Mouse (Mus musculus): ENCODE measurements at regions not wholly inside any gene's neighbourhood (a gene's known extent, or its start where the extent isn't known, plus 50 kb on each side); places are given as distances from the start of the nearest gene placed in this dataset.

DNA sequence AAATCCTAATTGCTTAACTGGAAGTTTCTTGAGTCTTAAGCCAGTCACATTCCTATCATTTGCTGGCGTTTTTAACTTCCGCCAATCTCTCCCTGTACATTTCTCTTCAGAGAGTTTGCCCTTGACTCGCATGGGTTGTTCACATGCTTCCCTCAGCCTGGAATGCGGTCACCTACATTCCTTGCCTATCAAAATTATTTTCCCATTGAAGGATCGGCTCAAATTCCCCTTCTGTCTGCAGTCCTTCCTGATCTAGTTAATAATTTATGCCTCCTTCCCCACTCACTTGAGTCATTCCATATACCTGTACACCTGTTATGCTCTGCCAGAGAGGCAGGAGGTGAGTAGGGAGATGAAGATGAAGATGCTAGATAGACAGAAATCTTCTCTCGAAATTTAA, 268.9 kb downstream of the Fam49a start:
- Histone ChIP-seq H3K4me1 (ENCODE audit: control insufficient read depth, insufficient read depth, low read length) (no peaks in the 10 kb centered on the region), H3K27ac (replicated peaks; ENCODE audit: low read depth, low read length) (no peak overlapping the region), H3K4me2 (ENCODE audit: low read depth, low read length) (no peak overlapping the region), H3K27me3 (ENCODE audit: control insufficient read depth, insufficient read depth, low read length) (no peaks in the 10 kb centered on the region), H3K9ac (replicated peaks; ENCODE audit: low read length) (no peak overlapping the region), H3K36me3 (replicated peaks; ENCODE audit: control insufficient read depth, insufficient read depth, low read depth, low read length) (no peaks in the 10 kb centered on the region), H3K9me3 (replicated peaks; ENCODE audit: control insufficient read depth, low read length) (no peaks in the 10 kb centered on the region), H3K4me3 (ENCODE audit: low read depth, low read length) (no peak overlapping the region)
- WGBS, result 66% methylated on average over 6 of the region's 6 CpGs
- ATAC-seq (replicated peaks; ENCODE audit: insufficient number of reproducible peaks, low FRiP score, low TSS enrichment, low read depth) (no peak), DNase-seq (ENCODE audit: low spot score) (no peak)

DNA sequence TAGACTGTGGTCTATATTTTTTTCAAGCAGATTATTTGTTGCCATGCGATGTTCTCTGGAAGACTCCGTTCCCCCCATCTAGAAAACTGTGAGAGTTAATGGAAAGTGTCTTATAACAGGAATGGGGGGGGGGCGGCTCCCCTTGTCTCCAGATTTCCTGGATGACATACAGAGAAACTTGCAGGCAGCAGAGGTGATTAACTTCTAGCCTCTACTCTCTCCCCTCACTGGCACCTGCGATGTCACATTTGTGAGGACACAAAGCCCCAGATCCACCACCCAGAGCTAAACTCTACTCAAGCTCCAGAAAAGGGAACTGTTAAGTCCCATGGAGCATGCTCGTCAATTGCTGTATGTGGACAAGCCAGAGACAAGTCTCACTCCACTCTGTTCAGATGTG, 267.6 kb downstream of the Fam49a start:
- 90% methylated on average over 5 of the region's 5 CpGs for WGBS
- H3K4me1 ChIP-seq (ENCODE audit: control insufficient read depth, insufficient read depth, low read length), result no peaks in the 10 kb centered on the region
- H3K4me3 ChIP-seq (ENCODE audit: low read depth, low read length), result no peak overlapping the region
- no peak overlapping the region for H3K27ac ChIP-seq (replicated peaks; ENCODE audit: low read depth, low read length)
- H3K9me3 ChIP-seq (replicated peaks; ENCODE audit: control insufficient read depth, low read length), result no peaks in the 10 kb centered on the region
- H3K9ac ChIP-seq (replicated peaks; ENCODE audit: low read length), result no peak overlapping the region
- H3K36me3 ChIP-seq (replicated peaks; ENCODE audit: control insufficient read depth, insufficient read depth, low read depth, low read length), result no peaks in the 10 kb centered on the region
- H3K4me2 ChIP-seq (ENCODE audit: low read depth, low read length), result no peak overlapping the region
- no peak for DNase-seq (ENCODE audit: low spot score)
- ATAC-seq (replicated peaks; ENCODE audit: insufficient number of reproducible peaks, low FRiP score, low TSS enrichment, low read depth), result no peak
- H3K27me3 ChIP-seq (ENCODE audit: control insufficient read depth, insufficient read depth, low read length), result no peaks in the 10 kb centered on the region

- Histone ChIP-seq H3K27me3 (ENCODE audit: control insufficient read depth, insufficient read depth, low read length) (no peaks in the 10 kb centered on the region), H3K36me3 (replicated peaks; ENCODE audit: control insufficient read depth, insufficient read depth, low read depth, low read length) (no peaks in the 10 kb centered on the region), H3K9me3 (replicated peaks; ENCODE audit: control insufficient read depth, low read length) (no peaks in the 10 kb centered on the region), H3K4me2 (ENCODE audit: low read depth, low read length) (no peak overlapping the region), H3K27ac (replicated peaks; ENCODE audit: low read depth, low read length) (no peak overlapping the region), H3K4me3 (ENCODE audit: low read depth, low read length) (no peak overlapping the region), H3K4me1 (ENCODE audit: control insufficient read depth, insufficient read depth, low read length) (no peaks in the 10 kb centered on the region), H3K9ac (replicated peaks; ENCODE audit: low read length) (no peak overlapping the region)
- ATAC-seq (replicated peaks; ENCODE audit: insufficient number of reproducible peaks, low FRiP score, low TSS enrichment, low read depth) (no peak), DNase-seq (ENCODE audit: low spot score) (no peak)
- WGBS, result 55% methylated on average over 3 of the region's 3 CpGs
These were observed 266.6 kb downstream of the Fam49a start for GRCm38 (mm10) chr12:12528478-12528981.

DNA sequence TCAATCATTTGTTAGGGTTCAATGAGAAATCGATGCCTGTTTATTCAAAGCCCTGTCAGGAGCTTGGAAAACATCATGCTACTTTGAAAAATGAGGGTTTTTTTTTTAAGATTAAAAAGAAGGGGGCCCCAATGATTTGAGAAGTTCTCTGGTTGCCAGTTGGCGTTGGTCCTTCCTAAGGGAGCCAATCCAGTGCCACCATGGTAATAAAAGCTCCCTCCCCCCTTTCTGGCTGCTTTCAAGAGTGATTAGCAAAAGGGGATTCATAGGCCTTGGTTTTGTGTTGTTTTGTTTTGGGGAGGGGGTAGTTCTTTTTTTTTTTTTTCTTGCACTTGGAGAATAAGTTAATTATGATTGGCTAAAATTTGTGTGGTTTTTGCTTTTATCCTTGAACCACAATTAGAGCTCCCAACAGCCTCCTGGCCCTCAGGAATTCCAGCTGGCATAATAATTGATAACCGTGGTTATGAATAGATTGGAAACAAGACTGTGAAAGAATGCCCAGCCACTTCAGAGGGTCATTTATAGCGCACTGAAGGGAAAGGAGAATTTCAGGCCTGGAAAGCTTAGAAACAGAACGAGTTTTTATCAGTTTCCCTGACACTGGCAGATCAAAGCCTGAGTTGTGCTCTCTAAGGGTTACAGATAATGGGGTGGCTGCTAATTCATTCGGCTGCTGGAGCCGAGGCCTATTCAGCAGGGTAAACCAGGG, 266.0 kb downstream of the Fam49a start:
- no peaks in the 10 kb centered on the region for H3K36me3 ChIP-seq (replicated peaks; ENCODE audit: control insufficient read depth, insufficient read depth, low read depth, low read length)
- no peak overlapping the region for H3K27ac ChIP-seq (replicated peaks; ENCODE audit: low read depth, low read length)
- no peak overlapping the region for H3K9ac ChIP-seq (replicated peaks; ENCODE audit: low read length)
- no peaks in the 10 kb centered on the region for H3K4me1 ChIP-seq (ENCODE audit: control insufficient read depth, insufficient read depth, low read length)
- H3K4me3 ChIP-seq (ENCODE audit: low read depth, low read length), result no peak overlapping the region
- 41% methylated on average over 7 of the region's 7 CpGs for WGBS
- H3K4me2 ChIP-seq (ENCODE audit: low read depth, low read length), result no peak overlapping the region
- no peaks in the 10 kb centered on the region for H3K27me3 ChIP-seq (ENCODE audit: control insufficient read depth, insufficient read depth, low read length)
- ATAC-seq (replicated peaks; ENCODE audit: insufficient number of reproducible peaks, low FRiP score, low TSS enrichment, low read depth) (no peak), DNase-seq (ENCODE audit: low spot score) (peak; percentile 43)
- H3K9me3 ChIP-seq (replicated peaks; ENCODE audit: control insufficient read depth, low read length), result no peaks in the 10 kb centered on the region

DNA sequence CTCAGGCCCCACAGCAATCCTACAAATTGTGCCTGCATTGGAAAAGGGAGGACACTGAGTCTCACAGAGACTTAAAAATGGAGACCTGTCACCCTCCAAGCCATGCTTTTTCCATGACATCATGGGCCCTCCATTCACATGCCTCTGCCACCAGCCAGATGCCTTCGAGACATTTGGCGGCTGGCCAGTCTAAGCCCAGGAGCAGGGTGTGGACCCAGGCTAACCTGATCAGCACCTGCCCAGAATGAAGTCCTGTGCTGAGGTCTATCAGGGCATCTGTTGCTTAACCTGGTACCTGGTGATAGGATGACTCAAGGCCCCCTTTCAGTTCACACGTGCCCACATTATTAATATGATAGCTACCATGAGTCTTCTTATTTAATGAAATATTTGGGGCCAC, 265.4 kb downstream of the Fam49a start:
- DNase-seq (ENCODE audit: low spot score) (no peak), ATAC-seq (replicated peaks; ENCODE audit: insufficient number of reproducible peaks, low FRiP score, low TSS enrichment, low read depth) (peak; percentile 62; the same call in 1 of the 2 replicates)
- Histone ChIP-seq H3K27me3 (ENCODE audit: control insufficient read depth, insufficient read depth, low read length) (no peaks in the 10 kb centered on the region), H3K9me3 (replicated peaks; ENCODE audit: control insufficient read depth, low read length) (no peaks in the 10 kb centered on the region), H3K27ac (replicated peaks; ENCODE audit: low read depth, low read length) (no peak overlapping the region), H3K4me1 (ENCODE audit: control insufficient read depth, insufficient read depth, low read length) (no peaks in the 10 kb centered on the region), H3K4me2 (ENCODE audit: low read depth, low read length) (no peak overlapping the region), H3K4me3 (ENCODE audit: low read depth, low read length) (no peak overlapping the region), H3K36me3 (replicated peaks; ENCODE audit: control insufficient read depth, insufficient read depth, low read depth, low read length) (no peaks in the 10 kb centered on the region), H3K9ac (replicated peaks; ENCODE audit: low read length) (no peak overlapping the region)
- WGBS, result 86% methylated on average over 3 of the region's 3 CpGs

GRCm38 (mm10) chr12:12520311-12520852, 258.4 kb downstream of the Fam49a start:
- H3K9ac ChIP-seq (replicated peaks; ENCODE audit: low read length), result no peak overlapping the region
- H3K4me1 ChIP-seq (ENCODE audit: control insufficient read depth, insufficient read depth, low read length), result no peaks in the 10 kb centered on the region
- H3K27ac ChIP-seq (replicated peaks; ENCODE audit: low read depth, low read length), result no peak overlapping the region
- H3K36me3 ChIP-seq (replicated peaks; ENCODE audit: control insufficient read depth, insufficient read depth, low read depth, low read length), result no peaks in the 10 kb centered on the region
- no peak for ATAC-seq (replicated peaks; ENCODE audit: insufficient number of reproducible peaks, low FRiP score, low TSS enrichment, low read depth)
- no peak overlapping the region for H3K4me2 ChIP-seq (ENCODE audit: low read depth, low read length)
- no peaks in the 10 kb centered on the region for H3K9me3 ChIP-seq (replicated peaks; ENCODE audit: control insufficient read depth, low read length)
- WGBS, result 92% methylated on average over 8 of the region's 8 CpGs
- DNase-seq (ENCODE audit: low spot score), result no peak
- H3K4me3 ChIP-seq (ENCODE audit: low read depth, low read length), result no peak overlapping the region
- H3K27me3 ChIP-seq (ENCODE audit: control insufficient read depth, insufficient read depth, low read length), result no peaks in the 10 kb centered on the region

DNA sequence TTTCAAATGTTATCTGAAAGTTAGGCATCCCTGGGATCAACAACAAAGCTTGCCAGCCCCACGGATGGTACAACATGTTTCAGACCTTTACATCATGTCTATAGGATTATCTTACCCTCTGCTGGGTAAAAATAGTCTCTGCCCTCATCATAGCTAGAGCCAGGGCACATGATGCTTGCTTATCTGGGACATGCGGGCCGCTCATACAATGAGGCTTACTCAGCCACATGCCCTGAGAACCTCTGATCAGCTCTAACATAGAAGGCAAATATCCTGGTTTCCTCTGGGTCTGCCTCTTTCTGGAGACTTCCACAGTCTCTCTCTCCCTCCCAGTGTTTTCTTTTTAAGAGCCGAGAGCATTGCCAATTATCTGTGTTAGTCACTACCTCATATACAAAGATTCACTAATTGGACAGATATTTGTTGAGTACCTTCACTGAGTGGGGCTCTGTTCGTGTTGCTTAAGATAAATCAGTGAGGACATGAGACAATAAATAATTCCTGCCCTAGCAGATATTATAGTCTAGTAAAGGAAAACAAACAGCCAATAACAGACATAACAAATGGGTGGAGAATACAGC, 256.6 kb downstream of the Fam49a start:
- Histone ChIP-seq H3K27me3 (ENCODE audit: control insufficient read depth, insufficient read depth, low read length) (no peaks in the 10 kb centered on the region), H3K9me3 (replicated peaks; ENCODE audit: control insufficient read depth, low read length) (no peaks in the 10 kb centered on the region), H3K27ac (replicated peaks; ENCODE audit: low read depth, low read length) (no peak overlapping the region), H3K9ac (replicated peaks; ENCODE audit: low read length) (no peak overlapping the region), H3K4me2 (ENCODE audit: low read depth, low read length) (no peak overlapping the region), H3K4me1 (ENCODE audit: control insufficient read depth, insufficient read depth, low read length) (no peaks in the 10 kb centered on the region), H3K4me3 (ENCODE audit: low read depth, low read length) (no peak overlapping the region), H3K36me3 (replicated peaks; ENCODE audit: control insufficient read depth, insufficient read depth, low read depth, low read length) (no peaks in the 10 kb centered on the region)
- WGBS, result 74% methylated on average over 5 of the region's 5 CpGs
- ATAC-seq (replicated peaks; ENCODE audit: insufficient number of reproducible peaks, low FRiP score, low TSS enrichment, low read depth) (no peak), DNase-seq (ENCODE audit: low spot score) (no peak)

DNA sequence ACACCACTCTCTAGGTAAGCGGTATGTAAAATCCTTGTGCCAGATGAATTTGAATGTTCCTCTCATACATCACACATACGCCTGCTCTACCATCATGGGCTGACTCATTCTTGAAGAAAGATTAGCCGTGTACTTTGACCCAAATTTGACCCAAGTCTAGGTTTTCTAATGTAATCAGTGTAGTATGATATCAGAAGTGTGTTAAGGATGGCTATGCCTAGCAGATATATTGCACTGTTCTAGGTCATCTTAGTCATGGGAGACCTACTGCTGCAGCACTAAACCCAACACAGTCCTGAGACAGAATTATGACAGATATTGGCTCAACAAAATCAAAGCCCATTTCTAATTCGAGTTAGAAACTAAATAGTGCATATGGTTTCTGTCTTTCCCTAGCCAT, 255.1 kb downstream of the Fam49a start:
- no peak for ATAC-seq (replicated peaks; ENCODE audit: insufficient number of reproducible peaks, low FRiP score, low TSS enrichment, low read depth)
- 92% methylated on average over 4 of the region's 4 CpGs for WGBS
- DNase-seq (ENCODE audit: low spot score), result no peak
- Histone ChIP-seq H3K9ac (replicated peaks; ENCODE audit: low read length) (no peak overlapping the region), H3K4me1 (ENCODE audit: control insufficient read depth, insufficient read depth, low read length) (no peaks in the 10 kb centered on the region), H3K27ac (replicated peaks; ENCODE audit: low read depth, low read length) (no peak overlapping the region), H3K36me3 (replicated peaks; ENCODE audit: control insufficient read depth, insufficient read depth, low read depth, low read length) (no peaks in the 10 kb centered on the region), H3K9me3 (replicated peaks; ENCODE audit: control insufficient read depth, low read length) (no peaks in the 10 kb centered on the region), H3K27me3 (ENCODE audit: control insufficient read depth, insufficient read depth, low read length) (no peaks in the 10 kb centered on the region), H3K4me2 (ENCODE audit: low read depth, low read length) (no peak overlapping the region), H3K4me3 (ENCODE audit: low read depth, low read length) (no peak overlapping the region)
